Mouse (Mus musculus) MEL (cell line): ENCODE data around the gene Dhx15. TPM values are rescaled to one million over a fixed set of nuclear protein-coding genes. Genes with fewer than 3 reads are reported as not detected.

Experiments
- DNase-seq: peaks from one replicate; pipeline ENCODE4 v3.0.0; 2011; ENCODE audit warnings: low read depth, low spot score
- H3K27ac ChIP-seq: 2 replicates; pipeline ENCODE4 v1.5.1; 2012; ENCODE audit warnings: low read depth, mild to moderate bottlenecking, control low read depth, low read length, moderate library complexity; ENCODE audit not compliant: control insufficient read depth
- H3K27me3 ChIP-seq, 2 experiments: fragments of 150-350 bp in 1 of 2; sonication (generic) in 1 of 2; 2 replicates each; pipeline ENCODE4 v1.6.1; 2012; ENCODE audit warnings: low read length in 2 of 2, mild to moderate bottlenecking in 2 of 2, improper control_type of control experiment in 1 of 2, moderate library complexity in 1 of 2; ENCODE audit not compliant: insufficient read depth in 2 of 2, control insufficient read depth in 1 of 2
- H3K36me3 ChIP-seq, 2 experiments: 2 replicates each; pipeline ENCODE4 v1.6.1; 2012 to 2014; ENCODE audit warnings: low read length in 2 of 2, improper control_type of control experiment in 1 of 2, inconsistent platforms in 1 of 2, mild to moderate bottlenecking in 1 of 2; ENCODE audit not compliant: insufficient read depth in 2 of 2, control insufficient read depth in 1 of 2
- H3K4me1 ChIP-seq, 2 experiments: fragments of 150-350 bp in 1 of 2; sonication (generic) in 1 of 2; 2 replicates each; pipeline ENCODE4 v1.6.1; 2012; ENCODE audit warnings: low read length in 2 of 2, improper control_type of control experiment in 1 of 2, mild to moderate bottlenecking in 1 of 2; ENCODE audit not compliant: insufficient read depth in 2 of 2, control insufficient read depth in 1 of 2
- H3K4me3 ChIP-seq, 2 experiments: fragments of 150-350 bp in 1 of 2; sonication (generic) in 1 of 2; 2 replicates each; pipeline ENCODE4 v1.5.1; 2012; ENCODE audit warnings: low read depth in 2 of 2, low read length in 2 of 2, mild to moderate bottlenecking in 2 of 2, moderate library complexity in 2 of 2, control low read depth in 1 of 2, improper control_type of control experiment in 1 of 2; ENCODE audit not compliant: control insufficient read depth in 1 of 2, insufficient read depth in 1 of 2
- H3K79me2 ChIP-seq: 2 replicates; pipeline ENCODE4 v1.6.1; 2012; ENCODE audit warnings: mild to moderate bottlenecking, low read length, moderate library complexity; ENCODE audit not compliant: control insufficient read depth, poor library complexity, insufficient read depth
- H3K9ac ChIP-seq: 2 replicates; pipeline ENCODE4 v1.6.1; 2012; ENCODE audit warnings: low read depth, mild to moderate bottlenecking, control low read depth, low read length, moderate library complexity; ENCODE audit not compliant: control insufficient read depth, poor library complexity, severe bottlenecking
- H3K9me3 ChIP-seq: fragments of 150-350 bp; sonication (generic); replicated peaks from 2 replicates; pipeline ENCODE4 v1.6.1; 2012; ENCODE audit warnings: mild to moderate bottlenecking, low read length, improper control_type of control experiment, moderate library complexity; ENCODE audit not compliant: insufficient read depth
- BHLHE40 ChIP-seq: IDR thresholded peaks from 2 replicates; pipeline ENCODE4 v1.6.1; 2012; ENCODE audit warnings: low read depth, mild to moderate bottlenecking, inconsistent platforms, low read length, improper control_type of control experiment, borderline replicate concordance
- EP300 ChIP-seq, 2 experiments: IDR thresholded peaks; 2 replicates each; pipeline ENCODE4 v1.6.1; 2011; ENCODE audit warnings: improper control_type of control experiment in 2 of 2, low read length in 2 of 2, low read depth in 1 of 2, mild to moderate bottlenecking in 1 of 2
- ETS1 ChIP-seq: IDR thresholded peaks from 2 replicates; pipeline ENCODE4 v1.6.1; 2012; ENCODE audit warnings: low read depth, mild to moderate bottlenecking, inconsistent platforms, low read length, improper control_type of control experiment, moderate library complexity
- HCFC1 ChIP-seq: IDR thresholded peaks from 2 replicates; pipeline ENCODE4 v1.6.1; 2012; ENCODE audit warnings: low read depth, mild to moderate bottlenecking, inconsistent platforms, low read length, improper control_type of control experiment, moderate library complexity
- JUND ChIP-seq: IDR thresholded peaks from 2 replicates; pipeline ENCODE4 v1.6.1; 2011; ENCODE audit warnings: low read depth, mild to moderate bottlenecking, improper control_type of control experiment, low read length
- KAT2A ChIP-seq: conservative IDR thresholded peaks from 2 replicates; pipeline ENCODE4 v1.6.1; 2012; ENCODE audit warnings: low read depth, low read length, improper control_type of control experiment, inconsistent platforms
- MAX ChIP-seq: IDR thresholded peaks from 2 replicates; pipeline ENCODE4 v1.6.1; 2011; ENCODE audit warnings: low read length, improper control_type of control experiment
- MAZ ChIP-seq: IDR thresholded peaks from 2 replicates; pipeline ENCODE4 v1.6.1; 2012; ENCODE audit warnings: low read depth, mild to moderate bottlenecking, inconsistent platforms, low read length, improper control_type of control experiment
- MEF2A ChIP-seq: IDR thresholded peaks from 2 replicates; pipeline ENCODE4 v1.6.1; 2014; ENCODE audit warnings: low read depth, mild to moderate bottlenecking, inconsistent platforms, low read length, improper control_type of control experiment; ENCODE audit not compliant: poor library complexity, insufficient replicate concordance, severe bottlenecking; ENCODE audit errors: extremely low read depth
- MXI1 ChIP-seq: IDR thresholded peaks from 2 replicates; pipeline ENCODE4 v1.6.1; 2011; ENCODE audit warnings: mild to moderate bottlenecking, low read depth, low read length, improper control_type of control experiment
- MYC ChIP-seq: IDR thresholded peaks from 2 replicates; pipeline ENCODE4 v1.6.1; 2011; ENCODE audit warnings: low read depth, mild to moderate bottlenecking, low read length, improper control_type of control experiment, moderate library complexity
- NELFE ChIP-seq: IDR thresholded peaks from 2 replicates; pipeline ENCODE4 v1.6.1; 2011; ENCODE audit warnings: low read depth, low read length, improper control_type of control experiment
- POLR2AphosphoS5 ChIP-seq: IDR thresholded peaks from 2 replicates; pipeline ENCODE4 v1.6.1; 2012; ENCODE audit warnings: low read depth, borderline replicate concordance, mild to moderate bottlenecking, inconsistent platforms, low read length, moderate library complexity, mixed read lengths
- RAD21 ChIP-seq: IDR thresholded peaks from 2 replicates; pipeline ENCODE4 v1.6.1; 2011; ENCODE audit warnings: mild to moderate bottlenecking, low read depth, low read length, improper control_type of control experiment
- RCOR1 ChIP-seq: IDR thresholded peaks from 2 replicates; pipeline ENCODE4 v1.6.1; 2012; ENCODE audit warnings: low read depth, mild to moderate bottlenecking, inconsistent platforms, low read length, improper control_type of control experiment
- TAL1 ChIP-seq: IDR thresholded peaks from 2 replicates; pipeline ENCODE4 v1.6.1; 2012; ENCODE audit warnings: mild to moderate bottlenecking, inconsistent platforms, low read length, moderate library complexity, mixed read lengths
- TBP ChIP-seq: IDR thresholded peaks from 2 replicates; pipeline ENCODE4 v1.8.0; 2011; ENCODE audit warnings: low read depth, low read length, improper control_type of control experiment
- ZC3H11A ChIP-seq: IDR thresholded peaks from 2 replicates; pipeline ENCODE4 v1.6.1; 2012; ENCODE audit warnings: low read depth, mild to moderate bottlenecking, inconsistent platforms, low read length, improper control_type of control experiment
- ZMIZ1 ChIP-seq: IDR thresholded peaks from 2 replicates; pipeline ENCODE4 v1.6.1; 2012; ENCODE audit warnings: low read depth, mild to moderate bottlenecking, inconsistent platforms, low read length, improper control_type of control experiment, moderate library complexity
- ZNF384 ChIP-seq: IDR thresholded peaks from 2 replicates; pipeline ENCODE4 v1.6.1; 2012; ENCODE audit warnings: low read depth, mild to moderate bottlenecking, inconsistent platforms, low read length, improper control_type of control experiment
- polyA plus RNA-seq, 2 experiments: library from polyadenylated mRNA; stranded (reverse) in 1 of 2; unstranded in 1 of 2; fragments of >175 nt in 1 of 2; fragments of >200 nt in 1 of 2; gene quantifications; 2 replicates each; pipeline versions ENCODE4 v1.2.1 to v1.2.4; 2012; ENCODE audit warnings: low replicate concordance in 2 of 2, low read depth in 1 of 2; ENCODE audit not compliant: insufficient read length in 2 of 2, insufficient read depth in 1 of 2, missing spikeins in 1 of 2
- total RNA-seq: library from RNA; depleted of rRNA; stranded (reverse); fragments of 300-350 nt; gene quantifications from 2 replicates; pipeline ENCODE4 v1.2.3, GENCODE M21; 2012

The Dhx15 gene
- total and polyA plus RNA-seq, 3 experiments, result 153 to 348 (median 309) TPM

- TF ChIP-seq ETS1 (peak; percentile 77), TBP (no peak), KAT2A (no peak), ZMIZ1 (no peak), ZC3H11A (no peak), JUND (no peak), NELFE (no peak), HCFC1 (no peak), EP300 (IDR thresholded peaks at IDR 0.05; ENCODE audit: low read depth in 1 of 2, low read length in 2 of 2) (peak; percentile 82 to 87), RCOR1 (peak; percentile 63; the same call in 1 of the 2 replicates), MEF2A (no peak), RAD21 (no peak), ZNF384 (no peak), MYC (no peak)
- TF ChIP-seq, all 39 proteins: peak for 9
Observed at GRCm38 (mm10) chr5:52213143-52213900, 23.0 kb upstream of the Dhx15 start (continued).

GRCm38 (mm10) chr5:52191180-52191468, 810 bp upstream of the Dhx15 start:
- H3K79me2 ChIP-seq, result peaks cover 45% of the 10 kb centered on the region
- H3K27ac ChIP-seq, result peak overlapping the region; percentile 81
- no peak for TF ChIP-seq MAZ
- no peak for TF ChIP-seq TAL1
- TF ChIP-seq MAX, result no peak
- TF ChIP-seq POLR2AphosphoS5, result no peak
- no peak for TF ChIP-seq ZNF384
- TF ChIP-seq BHLHE40, result no peak
- TF ChIP-seq MXI1, result no peak
- no peak for TF ChIP-seq TBP
- no peak for TF ChIP-seq EP300 (IDR thresholded peaks at IDR 0.05; ENCODE audit: low read depth in 1 of 2, low read length in 2 of 2)
- peaks cover 7 to 14% of the 10 kb centered on the region in 2 experiments for H3K4me1 ChIP-seq
- H3K27me3 ChIP-seq, result no peaks in the 10 kb centered on the region
- DNase-seq, result no peak
- peaks cover 0 to 28% of the 10 kb centered on the region in 2 experiments; a peak in 3 of 4 replicates for H3K36me3 ChIP-seq
- H3K9ac ChIP-seq, result peak overlapping the region; percentile 83
- H3K9me3 ChIP-seq, result no peaks in the 10 kb centered on the region
- peak overlapping the region; percentile 76 to 78 for H3K4me3 ChIP-seq
